Mouse (Mus musculus): ENCODE data around the gene Kcnv2. TPM values are rescaled to one million over a fixed set of nuclear protein-coding genes. Genes with fewer than 3 reads are reported as not detected.

Kcnv2 gene
- not detected for total RNA-seq (2023)

GRCm38 (mm10) chr19:27322281-27322680 lies at the start of gene Kcnv2:
Kcnv2 (plus strand) TSS chr19:27322588.

Other genes starting within 250 kb of the Kcnv2 start
- gene Vldlr, start 106.1 kb upstream of the Kcnv2 start, total RNA-seq (2023): not detected
- gene Pum3, start 107.2 kb downstream of the Kcnv2 start, total RNA-seq (2023): 10 to 100 TPM; 49.4 to 50.1 TPM

Measured in monocyte, adult 59 days (primary cell).